Mouse (Mus musculus) limb, embryonic 14.5 days (tissue): ENCODE measurements around the gene Zdhhc17. TPM values are rescaled to one million over a fixed set of nuclear protein-coding genes. Genes with fewer than 3 reads are reported as not detected.

Source experiments
- ATAC-seq: fragments of 200-750 bp; cut with Nextera tagmentation; 2 replicates; pipeline ENCODE4 v1.8.0; 2017; ENCODE audit warnings: low read depth, moderate number of reproducible peaks, moderate TSS enrichment; ENCODE audit not compliant: low FRiP score
- DNase-seq: peaks from one replicate; pipeline ENCODE4 v3.0.0-alpha.2; 2015; ENCODE audit warnings: low spot score
- H3K27ac ChIP-seq: fragments of 300-500 bp; sonication (generic); replicated peaks from 2 replicates; pipeline ENCODE4 v1.5.1; 2014; ENCODE audit warnings: low read depth, mild to moderate bottlenecking, low read length, moderate library complexity, mixed read lengths
- H3K27me3 ChIP-seq: fragments of 300-500 bp; sonication (generic); 2 replicates; pipeline ENCODE4 v1.6.1; 2014; ENCODE audit warnings: low read length, mixed read lengths; ENCODE audit not compliant: control insufficient read depth, insufficient read depth
- H3K36me3 ChIP-seq: fragments of 300-500 bp; sonication (generic); 2 replicates; pipeline ENCODE4 v1.6.1; 2014; ENCODE audit warnings: mild to moderate bottlenecking, low read length, moderate library complexity, mixed read lengths; ENCODE audit not compliant: control insufficient read depth, insufficient read depth
- H3K4me1 ChIP-seq: fragments of 300-500 bp; sonication (generic); 2 replicates; pipeline ENCODE4 v1.6.1; 2014; ENCODE audit warnings: antibody characterized with exemption, low read length, mixed read lengths; ENCODE audit not compliant: control insufficient read depth, insufficient read depth
- H3K4me2 ChIP-seq: fragments of 300-500 bp; sonication (generic); replicated peaks from 2 replicates; pipeline ENCODE4 v1.6.1; 2014; ENCODE audit warnings: low read depth, mild to moderate bottlenecking, low read length, moderate library complexity; ENCODE audit not compliant: severe bottlenecking
- H3K4me3 ChIP-seq: fragments of 300-500 bp; sonication (generic); replicated peaks from 2 replicates; pipeline ENCODE4 v1.5.1; 2014; ENCODE audit warnings: low read length
- H3K9ac ChIP-seq: fragments of 300-500 bp; sonication (generic); 2 replicates; pipeline ENCODE4 v1.6.1; 2014; ENCODE audit warnings: mild to moderate bottlenecking, low read depth, low read length, moderate library complexity; ENCODE audit not compliant: severe bottlenecking
- H3K9me3 ChIP-seq: fragments of 300-500 bp; sonication (generic); 2 replicates; pipeline ENCODE4 v1.6.1; 2016; ENCODE audit warnings: low read length; ENCODE audit not compliant: control insufficient read depth
- POLR2A ChIP-seq: fragments of 200-500 bp; IDR thresholded peaks from 2 replicates; pipeline ENCODE4 v1.8.0; 2012; ENCODE audit warnings: inconsistent platforms, mild to moderate bottlenecking, moderate library complexity, borderline replicate concordance; ENCODE audit not compliant: insufficient read depth, insufficient read length; ENCODE audit errors: extremely low read depth
- WGBS: fragments of 180-500 bp; shearing (Covaris S2); extraction: QIAGEN DNeasy Blood & Tissue Kit; methylation state at CpG from one replicate; pipeline ENCODE4 v1.1.7; 2014; 5-methylcytosine and 5-hydroxymethylcytosine counted together
- polyA plus RNA-seq, 2 experiments: library from polyadenylated mRNA; depleted of rRNA in 1 of 2; stranded (reverse) in 1 of 2; unstranded in 1 of 2; fragments of >200 nt; fragmentation: Nextera tagmentation in 1 of 2; extraction: Ambion mirVana in 1 of 2; gene quantifications; 2 replicates each; pipeline versions ENCODE4 v1.2.1 to v1.2.3; 2012 to 2014

Zdhhc17 gene
- polyA plus RNA-seq, 2 experiments: 25.0 to 41.8 TPM

DNA sequence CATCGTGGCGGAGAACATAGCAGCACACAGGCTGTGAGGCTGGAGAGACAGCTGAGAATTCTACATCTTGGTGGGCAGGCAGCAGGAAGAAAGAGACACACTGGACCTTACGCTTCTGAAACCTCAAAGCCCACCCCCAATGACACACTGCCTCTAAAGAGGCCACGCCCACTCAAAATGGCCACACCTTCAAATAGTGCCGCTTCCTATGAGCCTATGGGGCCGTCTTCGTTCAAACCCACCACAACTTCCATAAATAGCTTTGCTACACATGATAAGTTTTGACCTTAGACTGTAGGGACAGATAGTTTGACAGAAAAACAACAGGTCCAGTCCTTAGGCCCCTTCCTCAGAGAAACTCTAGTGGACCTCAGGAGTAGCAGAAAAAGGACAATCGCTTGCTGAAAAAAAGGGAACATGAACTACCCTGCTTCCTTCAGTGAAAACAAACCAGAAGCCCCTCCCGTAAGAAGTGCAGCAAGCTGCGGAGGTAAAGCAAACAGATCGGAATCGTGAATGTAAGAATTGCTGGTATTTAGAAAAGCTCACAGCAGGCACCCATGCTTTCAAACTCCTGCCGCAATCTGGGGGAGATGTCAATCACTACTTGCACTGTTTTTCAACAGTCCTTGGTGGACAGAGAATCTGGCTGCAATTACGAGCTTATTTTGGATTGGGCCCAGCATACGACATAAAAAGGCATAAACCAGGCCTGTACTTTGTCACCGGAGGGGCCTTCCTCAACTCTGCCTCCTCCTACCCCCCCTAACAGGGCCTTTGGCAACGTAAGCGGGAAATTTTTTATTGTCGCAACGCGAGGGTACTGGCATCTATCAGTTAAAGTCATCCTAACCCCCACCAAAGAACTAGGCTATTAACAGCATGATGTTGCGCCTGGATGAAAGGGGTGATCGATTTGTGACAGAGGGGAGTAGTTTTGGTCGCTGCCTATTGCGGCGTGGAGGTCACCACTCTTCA, 91.2 kb downstream of the Zdhhc17 start:
- Histone ChIP-seq H3K4me2 (peak overlapping the region; percentile 87), H3K27ac (peak overlapping the region; percentile 96), H3K9ac (peak overlapping the region; percentile 83), H3K9me3 (no peaks in the 10 kb centered on the region), H3K4me1 (peaks cover 23% of the 10 kb centered on the region), H3K27me3 (no peaks in the 10 kb centered on the region), H3K36me3 (no peaks in the 10 kb centered on the region), H3K4me3 (peak overlapping the region; percentile 82)
- DNase-seq: peak; percentile 62
- peak; percentile 3; the same call in 1 of the 2 replicates for ATAC-seq
- WGBS: 19% methylated on average over 26 of the region's 26 CpGs
- TF ChIP-seq POLR2A: no peak

DNA sequence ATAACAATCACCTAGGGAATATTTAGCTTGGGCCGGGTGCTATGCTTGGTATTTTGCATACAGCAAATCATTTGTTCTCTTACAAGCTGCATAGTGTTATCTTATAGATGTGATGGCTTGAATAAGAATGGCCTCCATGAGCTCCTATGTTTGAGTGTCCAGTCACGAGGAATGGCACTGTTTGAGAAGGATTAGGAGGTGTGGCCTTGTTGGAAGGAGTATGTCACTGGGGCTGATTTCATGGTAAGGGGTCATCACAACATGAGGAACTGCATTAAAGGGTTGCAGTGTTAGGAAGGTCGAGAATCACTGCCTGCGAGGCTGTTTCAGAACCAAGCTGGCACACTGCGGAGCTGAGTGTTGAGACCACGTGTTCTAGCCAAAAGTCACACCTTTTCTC, 92.4 kb downstream of the Zdhhc17 start:
- no peak for TF ChIP-seq POLR2A
- WGBS: 94% methylated on average over 6 of the region's 6 CpGs
- Histone ChIP-seq H3K9ac (no peak overlapping the region), H3K4me2 (no peak overlapping the region), H3K27me3 (no peaks in the 10 kb centered on the region), H3K4me3 (no peak overlapping the region), H3K36me3 (no peaks in the 10 kb centered on the region), H3K9me3 (no peaks in the 10 kb centered on the region), H3K4me1 (peaks cover 20% of the 10 kb centered on the region), H3K27ac (no peak overlapping the region)
- DNase-seq (no peak), ATAC-seq (no peak)

DNA sequence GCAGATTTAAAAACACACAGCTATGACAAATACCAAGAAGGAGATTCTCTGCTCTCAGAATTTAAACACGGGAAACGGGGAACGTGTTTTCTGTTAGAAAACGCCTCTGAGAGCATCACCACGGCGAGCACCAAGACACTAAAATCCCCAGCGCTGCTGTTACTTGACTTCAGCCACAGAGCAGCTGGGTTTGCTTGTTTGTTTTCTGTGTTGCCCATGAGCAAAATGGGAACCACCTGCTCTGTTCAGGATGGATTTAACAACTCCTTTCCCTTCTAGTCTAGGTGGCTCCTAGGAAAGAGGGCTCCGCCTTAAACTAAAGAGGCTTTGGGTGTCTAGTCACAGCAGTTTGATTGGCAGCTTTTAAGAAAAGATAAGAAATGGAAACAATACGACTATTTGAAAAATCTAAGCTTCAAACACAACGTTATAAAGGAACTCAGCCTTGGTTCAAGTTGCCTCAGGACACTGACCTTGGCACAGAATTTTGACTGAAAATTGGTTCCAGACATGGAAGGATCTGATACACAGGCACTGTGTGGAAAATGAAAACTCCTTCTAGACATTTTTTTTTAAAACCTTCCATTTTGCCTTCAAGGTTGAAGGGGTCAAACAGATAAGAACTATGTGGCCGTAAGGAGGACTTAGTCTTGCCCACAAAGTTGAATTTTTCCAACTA, 93.1 kb downstream of the Zdhhc17 start:
- H3K4me3 ChIP-seq: no peak overlapping the region
- no peaks in the 10 kb centered on the region for H3K36me3 ChIP-seq
- H3K4me2 ChIP-seq: no peak overlapping the region
- ATAC-seq (no peak), DNase-seq (no peak)
- no peak for TF ChIP-seq POLR2A
- peaks cover 14% of the 10 kb centered on the region for H3K4me1 ChIP-seq
- 62% methylated on average over 11 of the region's 11 CpGs for WGBS
- no peaks in the 10 kb centered on the region for H3K27me3 ChIP-seq
- no peak overlapping the region for H3K27ac ChIP-seq
- H3K9me3 ChIP-seq: no peaks in the 10 kb centered on the region
- H3K9ac ChIP-seq: no peak overlapping the region

DNA sequence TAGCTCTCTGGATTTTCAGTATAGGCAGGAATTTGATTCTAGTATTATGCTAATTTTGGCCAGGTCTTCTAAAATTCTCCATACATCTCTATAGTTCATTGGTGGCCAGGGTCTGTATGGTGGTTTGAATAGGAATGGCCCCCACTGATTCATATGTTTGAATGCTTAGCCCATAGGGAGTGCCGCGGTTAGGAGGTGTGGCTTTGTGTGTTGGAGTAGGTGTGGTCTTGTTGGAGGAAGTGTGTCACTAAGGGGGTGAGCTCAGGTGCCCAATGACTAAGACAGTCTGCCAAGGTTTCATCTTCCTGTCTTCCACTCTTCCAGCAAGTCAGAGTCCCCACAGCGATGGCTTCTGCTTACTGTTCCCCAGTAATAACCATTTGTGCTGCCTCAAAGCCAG, 106.1 kb downstream of the Zdhhc17 start:
- Histone ChIP-seq H3K36me3 (no peaks in the 10 kb centered on the region), H3K27ac (no peak overlapping the region), H3K4me2 (no peak overlapping the region), H3K4me3 (no peak overlapping the region), H3K27me3 (no peaks in the 10 kb centered on the region), H3K4me1 (no peaks in the 10 kb centered on the region), H3K9ac (no peak overlapping the region), H3K9me3 (no peaks in the 10 kb centered on the region)
- DNase-seq (no peak), ATAC-seq (no peak)
- TF ChIP-seq POLR2A: no peak
- WGBS: 97% methylated on average over 3 of the region's 3 CpGs

DNA sequence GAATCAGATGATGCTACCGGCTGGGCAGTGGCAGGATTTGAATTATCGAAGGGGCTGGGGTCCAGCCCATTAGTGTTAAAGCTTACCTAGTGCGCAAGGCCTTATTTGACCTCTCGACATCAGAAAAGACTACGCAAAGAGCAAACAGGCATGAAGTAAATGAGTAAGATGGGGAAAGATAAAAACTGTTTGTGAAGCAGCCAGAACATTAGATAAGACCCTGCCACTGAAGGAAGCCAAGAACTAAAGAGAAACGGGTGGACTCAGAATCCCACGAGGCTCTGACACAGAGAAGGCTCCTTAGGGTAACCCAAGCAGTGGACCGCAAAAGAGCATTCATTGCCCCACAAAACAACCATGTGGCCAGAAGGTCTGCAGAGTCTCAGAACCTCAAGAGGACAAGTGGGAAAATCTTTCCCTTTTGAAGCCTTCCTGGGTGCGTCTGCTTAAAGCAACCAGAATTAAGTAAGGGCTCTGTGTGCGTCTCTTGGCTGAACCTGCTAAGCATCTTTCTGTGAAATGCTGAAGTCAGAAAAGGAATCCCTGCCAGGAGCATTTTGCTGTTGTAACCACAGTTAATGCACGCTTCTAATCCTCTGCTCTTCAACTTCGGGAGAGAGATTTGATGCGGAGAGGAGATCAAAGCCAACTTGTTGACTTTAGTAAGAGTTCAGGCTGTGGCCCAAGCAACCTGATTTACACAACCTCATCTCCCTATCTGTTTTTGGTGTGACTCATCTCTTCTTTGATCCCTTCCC, 110.0 kb downstream of the Zdhhc17 start:
- Histone ChIP-seq H3K9me3 (no peaks in the 10 kb centered on the region), H3K9ac (no peak overlapping the region), H3K27ac (no peak overlapping the region), H3K36me3 (no peaks in the 10 kb centered on the region), H3K4me2 (no peak overlapping the region), H3K4me1 (no peaks in the 10 kb centered on the region), H3K4me3 (no peak overlapping the region), H3K27me3 (no peaks in the 10 kb centered on the region)
- 54% methylated on average over 13 of the region's 13 CpGs for WGBS
- TF ChIP-seq POLR2A: no peak
- peak; percentile 54 for DNase-seq
- no peak for ATAC-seq

Other genes starting within 250 kb of the Zdhhc17 start
- 124 and 168 TPM in 2 replicates for gene Csrp2, start 90.4 kb downstream of the Zdhhc17 start, polyA plus RNA-seq (2012; rRNA removed)
- 155 and 170 TPM in 2 replicates for gene Csrp2, start 90.4 kb downstream of the Zdhhc17 start, polyA plus RNA-seq (2014; fragmentation: Nextera tagmentation; extraction: Ambion mirVana)
- 10.4 and 11.4 TPM in 2 replicates for gene Osbpl8, start 154.6 kb upstream of the Zdhhc17 start, polyA plus RNA-seq (2012; rRNA removed)
- 9.0 and 10.8 TPM in 2 replicates for gene Osbpl8, start 154.6 kb upstream of the Zdhhc17 start, polyA plus RNA-seq (2014; fragmentation: Nextera tagmentation; extraction: Ambion mirVana)